Mouse (Mus musculus) heart, embryonic 11.5 days (tissue): Measurements from ENCODE around the gene Ift140. TPM values are rescaled to one million over a fixed set of nuclear protein-coding genes. Genes with fewer than 3 reads are reported as not detected.
"Not testable (repeated sequence)": the region's sequence is repeated elsewhere in the genome, so short reads cannot be mapped to it uniquely, and the experiment has no call there.

Source experiments
- ATAC-seq: fragments of 200-750 bp; cut with Nextera tagmentation; replicated peaks from 2 replicates; pipeline ENCODE4 v1.8.0; 2017; ENCODE audit warnings: moderate library complexity; ENCODE audit not compliant: insufficient number of reproducible peaks, low FRiP score, low TSS enrichment
- H3K27ac ChIP-seq: fragments of 300-500 bp; sonication (generic); 2 replicates; pipeline ENCODE4 v1.5.1; 2014; ENCODE audit warnings: mild to moderate bottlenecking, low read depth, low read length
- H3K27me3 ChIP-seq: fragments of 300-500 bp; sonication (generic); 2 replicates; pipeline ENCODE4 v1.6.1; 2014; ENCODE audit warnings: mild to moderate bottlenecking, low read length, mixed read lengths; ENCODE audit not compliant: control insufficient read depth, insufficient read depth
- H3K36me3 ChIP-seq: fragments of 300-500 bp; sonication (generic); 2 replicates; pipeline ENCODE4 v1.6.1; 2014; ENCODE audit warnings: mild to moderate bottlenecking, low read length, moderate library complexity, mixed read lengths; ENCODE audit not compliant: control insufficient read depth, insufficient read depth
- H3K4me1 ChIP-seq: fragments of 300-500 bp; sonication (generic); 2 replicates; pipeline ENCODE4 v1.6.1; 2014; ENCODE audit warnings: low read length; ENCODE audit not compliant: control insufficient read depth, insufficient read depth
- H3K4me2 ChIP-seq: fragments of 300-500 bp; sonication (generic); 2 replicates; pipeline ENCODE4 v1.6.1; 2014; ENCODE audit warnings: mild to moderate bottlenecking, moderate library complexity
- H3K4me3 ChIP-seq: fragments of 300-500 bp; sonication (generic); 2 replicates; pipeline ENCODE4 v1.5.1; 2014; ENCODE audit warnings: low read depth, low read length
- H3K9ac ChIP-seq: fragments of 300-500 bp; sonication (generic); 2 replicates; pipeline ENCODE4 v1.6.1; 2014; ENCODE audit warnings: mild to moderate bottlenecking, low read depth, low read length, moderate library complexity
- H3K9me3 ChIP-seq: fragments of 300-500 bp; sonication (generic); replicated peaks from 2 replicates; pipeline ENCODE4 v1.6.1; 2016; ENCODE audit warnings: low read length; ENCODE audit not compliant: control insufficient read depth
- WGBS: fragments of 180-500 bp; shearing (Covaris S2); extraction: QIAGEN DNeasy Blood & Tissue Kit; methylation state at CpG from one replicate; pipeline ENCODE4 v1.1.7; 2014; ENCODE audit not compliant: insufficient replicate concordance; 5-methylcytosine and 5-hydroxymethylcytosine counted together
- polyA plus RNA-seq: library from polyadenylated mRNA; unstranded; fragments of >200 nt; fragmentation: Nextera tagmentation; extraction: Ambion mirVana; gene quantifications from 2 replicates; pipeline ENCODE4 v1.2.1, GENCODE M21; 2014

Ift140 gene
- polyA plus RNA-seq, 1 experiment from 2014 or later: 17.9 TPM

DNA sequence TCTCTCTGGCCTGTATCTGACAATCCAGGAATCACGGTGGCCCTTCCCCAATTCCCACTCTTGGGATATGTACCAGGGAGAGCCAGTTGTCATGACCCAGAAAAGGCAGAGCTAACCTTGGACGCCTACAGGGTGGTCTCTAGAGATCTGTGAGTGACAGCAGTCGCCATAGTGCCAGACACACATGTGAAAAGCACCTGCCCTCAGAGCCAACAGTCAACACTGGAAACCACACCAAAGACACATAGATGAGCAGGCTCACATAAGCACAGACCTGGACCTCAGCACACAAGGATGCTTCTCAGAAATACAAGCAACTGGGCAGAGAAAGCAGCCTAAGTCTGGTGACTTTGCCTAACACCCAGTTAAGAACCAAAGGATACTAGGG, 96.5 kb downstream of the Ift140 start:
- Histone ChIP-seq H3K4me2 (no peak overlapping the region), H3K36me3 (no peaks in the 10 kb centered on the region; the same call in none of the 2 replicates), H3K9me3 (no peaks in the 10 kb centered on the region), H3K4me1 (peaks cover 8% of the 10 kb centered on the region; the same call in 1 of the 2 replicates), H3K27ac (no peak overlapping the region), H3K27me3 (no peaks in the 10 kb centered on the region), H3K9ac (no peak overlapping the region; the same call in 1 of the 2 replicates), H3K4me3 (no peak overlapping the region)
- 71% methylated on average over 3 of the region's 3 CpGs for WGBS
- no peak for ATAC-seq

DNA sequence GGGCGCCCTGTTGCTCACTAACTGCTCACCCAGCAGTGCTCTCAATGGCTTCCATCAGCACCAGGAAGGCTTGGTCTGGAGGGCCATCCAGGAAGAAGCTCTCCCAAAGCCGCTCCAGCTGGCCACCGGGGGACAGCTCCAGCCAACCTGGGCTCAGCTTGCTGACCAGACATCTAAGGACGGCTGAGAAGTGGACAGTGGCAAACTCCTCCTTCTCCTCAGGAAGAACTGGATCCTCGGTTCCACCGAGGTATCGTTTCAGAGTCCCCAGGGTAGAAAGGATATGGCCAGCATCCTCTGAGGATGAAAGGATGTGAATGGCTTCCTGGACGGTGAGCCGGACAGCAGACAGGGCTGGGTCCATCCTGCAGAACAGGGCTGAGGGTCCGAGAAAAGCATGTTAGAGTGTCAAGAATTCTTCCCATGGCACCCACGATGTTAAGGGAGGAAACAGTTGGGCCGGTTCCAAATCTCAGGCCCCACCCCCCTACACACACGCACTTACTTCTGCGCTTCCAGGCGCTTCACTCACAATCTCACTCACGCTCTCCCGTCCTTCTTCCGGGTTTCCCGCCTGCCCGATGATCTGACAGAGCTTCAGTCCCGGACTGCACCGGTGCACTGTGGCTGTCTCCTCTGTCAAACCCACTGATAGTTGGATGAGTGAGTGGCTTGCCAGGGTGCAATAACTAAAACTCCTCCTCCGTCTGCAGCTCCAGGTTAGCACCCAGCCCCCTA, 99.2 kb downstream of the Ift140 start:
- peak; percentile 47 for ATAC-seq
- 10% methylated on average over 23 of the region's 23 CpGs for WGBS

DNA sequence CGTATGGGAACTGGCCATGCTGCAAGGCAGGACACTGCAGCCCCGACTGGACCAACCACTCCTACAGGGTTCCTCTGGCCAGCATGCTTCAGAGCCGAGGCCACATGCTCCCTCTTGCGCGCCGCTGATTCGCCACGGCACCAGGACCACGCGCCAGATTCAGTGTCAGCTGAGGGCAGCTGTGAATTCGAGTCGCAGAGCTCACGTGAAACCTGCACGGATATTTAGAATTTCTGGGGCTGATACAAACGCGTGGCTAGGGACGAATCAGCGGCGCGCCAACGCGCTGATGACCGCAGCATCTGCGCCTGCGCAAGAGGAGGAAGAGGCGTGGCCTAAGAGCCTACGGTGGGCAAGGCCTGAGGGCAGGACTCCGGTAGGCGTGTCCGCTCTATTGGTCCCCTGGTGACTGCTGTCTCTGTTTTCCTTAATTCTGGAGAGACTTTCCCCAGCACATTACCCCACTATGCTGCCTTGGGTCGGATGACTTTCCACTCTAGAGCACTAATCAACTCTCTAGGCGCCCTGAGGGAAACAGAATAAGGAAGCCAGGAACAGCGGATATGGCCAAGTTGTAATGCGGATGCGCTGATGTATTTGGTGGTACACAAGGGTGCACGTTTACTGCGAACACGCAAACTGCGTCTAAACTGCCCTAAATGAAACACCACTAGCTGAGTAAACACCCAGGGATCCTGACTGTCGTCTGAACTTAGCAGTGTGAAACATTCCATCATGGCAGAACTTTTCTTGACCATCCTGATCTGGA, 100.0 kb downstream of the Ift140 start, which contains the start of gene Telo2:
Gene Telo2 (minus strand): TSS at position 304 of the 769 bp plus-strand sequence.
- Histone ChIP-seq H3K27me3 (no peaks in the 10 kb centered on the region), H3K4me1 (peaks cover 8% of the 10 kb centered on the region; the same call in 1 of the 2 replicates)
- WGBS: 4% methylated on average over 40 of the region's 40 CpGs

More for the DNA sequence above, 99.2 kb downstream of the Ift140 start:
- Histone ChIP-seq H3K4me2 (peak overlapping the region; percentile 81), H3K36me3 (no peaks in the 10 kb centered on the region), H3K9me3 (no peaks in the 10 kb centered on the region), H3K27ac (peak overlapping the region; percentile 95), H3K9ac (peak overlapping the region; percentile 86), H3K27me3 (no peaks in the 10 kb centered on the region), H3K4me1 (peaks cover 8% of the 10 kb centered on the region; the same call in 1 of the 2 replicates), H3K4me3 (peak overlapping the region; percentile 48)

DNA sequence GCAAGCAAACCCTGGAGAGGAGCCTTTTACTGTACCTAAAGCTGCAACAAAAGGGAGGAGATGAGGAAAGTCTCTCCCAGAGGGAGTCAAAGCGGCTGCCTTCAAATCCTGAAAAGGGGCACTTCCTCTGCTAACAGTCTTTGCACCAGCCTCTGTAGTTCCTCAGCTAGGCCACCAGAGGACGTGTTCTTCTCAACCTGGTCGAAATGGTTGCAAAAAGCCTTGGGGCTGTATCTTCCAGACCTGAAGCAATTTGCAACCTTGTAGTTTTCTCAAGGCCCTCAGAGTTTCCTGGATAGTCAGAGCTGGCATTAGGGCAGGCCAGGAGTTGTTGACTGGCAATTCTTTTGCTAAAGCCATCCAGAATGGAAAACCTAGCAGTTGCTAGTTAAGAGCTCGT, 101.4 kb downstream of the Ift140 start:
- Histone ChIP-seq H3K27me3 (no peaks in the 10 kb centered on the region), H3K9ac (no peak overlapping the region), H3K9me3 (no peaks in the 10 kb centered on the region), H3K27ac (no peak overlapping the region), H3K4me3 (no peak overlapping the region), H3K4me1 (peaks cover 8% of the 10 kb centered on the region; the same call in 1 of the 2 replicates), H3K36me3 (no peaks in the 10 kb centered on the region), H3K4me2 (no peak overlapping the region)
- WGBS: 36% methylated on average over 4 of the region's 4 CpGs
- no peak for ATAC-seq

More for the DNA sequence above, 100.0 kb downstream of the Ift140 start, which contains the start of gene Telo2:
- Histone ChIP-seq H3K4me2 (peak within 1 kb of the TSS; percentile 81), H3K36me3 (no peaks in the 10 kb centered on the region), H3K4me3 (peak within 1 kb of the TSS; percentile 48), H3K27ac (peak within 1 kb of the TSS; percentile 95), H3K9ac (peak within 1 kb of the TSS; percentile 86), H3K9me3 (no peaks in the 10 kb centered on the region)
- ATAC-seq: peak; percentile 86

DNA sequence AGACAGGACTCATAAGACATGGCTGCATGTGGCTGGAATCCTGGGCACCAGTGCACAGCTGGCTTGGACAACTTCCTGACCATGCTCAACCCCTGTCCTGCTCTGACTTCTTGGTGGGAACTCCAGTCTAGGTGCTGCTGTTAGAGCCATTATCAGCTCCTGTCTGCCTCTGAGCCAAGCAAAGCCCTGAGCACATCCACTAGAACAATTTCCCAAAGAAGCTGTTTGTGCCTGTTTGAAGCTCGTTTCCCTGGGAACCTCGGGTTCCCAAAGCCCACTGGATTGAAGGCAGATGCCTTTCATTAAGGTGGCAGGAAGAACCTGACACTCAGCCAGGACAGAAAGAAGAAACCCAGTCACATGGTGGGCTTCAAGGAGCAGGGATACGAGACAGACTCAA, 104.5 kb downstream of the Ift140 start, which contains the start of gene Ptx4:
Gene Ptx4 (plus strand): TSS at position 355 of the 400 bp plus-strand sequence.
- no peak for ATAC-seq
- Histone ChIP-seq H3K4me3 (no peak within 1 kb of the TSS), H3K4me2 (no peak within 1 kb of the TSS), H3K27me3 (no peaks in the 10 kb centered on the region), H3K27ac (no peak within 1 kb of the TSS), H3K4me1 (0 out of 2 replicates have a peak, but pooled peaks cover 4% of the 10 kb centered on the region), H3K9ac (0 out of 2 replicates have a peak within 1 kb of the TSS, but pooled peaks have one; percentile 39), H3K36me3 (no peaks in the 10 kb centered on the region), H3K9me3 (no peaks in the 10 kb centered on the region)
- WGBS: 39% methylated on average over 3 of the region's 3 CpGs

DNA sequence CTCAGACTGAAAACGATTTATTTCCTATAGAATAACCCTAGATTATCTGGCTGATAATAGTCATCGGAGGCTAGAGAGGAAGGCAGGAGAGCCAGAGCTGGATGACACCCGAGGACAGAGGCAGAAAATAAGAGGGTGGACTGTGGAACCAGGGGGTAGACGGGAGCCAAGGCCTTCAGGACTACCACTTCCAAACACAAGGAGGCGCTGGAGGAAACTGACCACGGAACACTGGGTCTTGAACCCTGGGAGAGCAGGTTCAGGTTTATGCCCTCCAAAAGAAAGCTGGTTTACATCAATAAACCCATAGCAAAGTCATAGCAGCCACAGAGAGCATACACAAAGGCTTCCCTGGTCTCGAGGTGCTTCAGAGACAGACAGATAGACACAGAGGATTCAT, 108.1 kb downstream of the Ift140 start:
- Histone ChIP-seq H3K9me3 (no peaks in the 10 kb centered on the region), H3K4me1 (no peaks in the 10 kb centered on the region), H3K4me2 (no peak overlapping the region), H3K27me3 (no peaks in the 10 kb centered on the region), H3K9ac (no peak overlapping the region), H3K4me3 (no peak overlapping the region), H3K27ac (no peak overlapping the region), H3K36me3 (no peaks in the 10 kb centered on the region)
- no peak for ATAC-seq
- WGBS: 24% methylated on average over 7 of the region's 7 CpGs

DNA sequence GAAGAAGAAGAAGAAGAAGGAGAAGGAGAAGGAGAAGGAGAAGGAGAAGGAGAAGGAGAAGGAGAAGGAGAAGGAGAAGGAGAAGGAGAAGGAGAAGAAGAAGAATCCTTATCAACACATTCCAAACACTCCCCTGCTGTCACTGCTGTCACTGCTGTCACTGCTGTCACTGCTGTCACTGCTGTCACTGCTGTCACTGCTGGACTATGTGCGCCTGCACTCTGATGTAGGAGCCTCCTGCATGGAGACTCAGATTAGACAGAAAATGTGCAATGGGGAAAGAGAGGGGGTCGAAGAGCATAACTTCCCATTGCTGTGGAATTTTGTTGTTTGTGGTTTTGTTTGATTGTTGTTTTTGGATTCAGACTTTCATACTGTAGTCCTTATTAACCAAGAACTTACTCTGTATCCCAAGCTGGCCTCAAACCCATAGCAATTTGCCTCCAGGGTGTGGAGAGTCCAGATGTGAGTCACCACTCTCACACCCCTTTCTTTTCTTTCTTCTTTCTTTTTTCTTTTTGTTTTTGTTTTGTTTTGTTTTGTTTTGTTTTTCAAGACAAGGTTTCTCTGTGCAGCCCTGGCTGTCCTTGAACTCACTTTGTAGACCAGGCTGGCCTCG, 109.7 kb downstream of the Ift140 start:
- not testable (repeated sequence) for H3K4me2 ChIP-seq, H3K9ac ChIP-seq, H3K9me3 ChIP-seq, H3K36me3 ChIP-seq, H3K27me3 ChIP-seq, ATAC-seq, H3K4me3 ChIP-seq, H3K4me1 ChIP-seq
- peak overlapping the region; percentile 35; the same call in 1 of the 2 replicates for H3K27ac ChIP-seq
- WGBS: 52% methylated on average over 3 of the region's 3 CpGs

DNA sequence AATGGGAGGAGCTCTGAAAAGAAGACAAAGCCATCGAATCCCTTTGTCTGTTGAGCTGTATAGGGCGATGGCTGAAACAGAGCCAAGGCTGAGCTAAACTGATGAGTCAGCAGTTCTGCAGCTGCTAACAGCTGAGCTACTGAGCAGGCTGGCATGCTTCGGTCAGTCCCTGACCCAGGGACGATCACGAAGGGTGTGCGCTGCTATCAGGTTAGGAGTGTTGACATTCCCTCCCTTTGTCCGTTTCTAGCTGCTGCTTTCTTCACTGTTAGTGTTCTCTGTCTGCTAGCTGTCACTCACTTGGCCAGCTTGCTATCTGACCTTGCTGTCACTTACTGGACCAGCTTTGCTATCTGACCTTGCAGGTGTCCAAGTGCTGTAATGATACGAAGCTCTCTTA, 111.2 kb downstream of the Ift140 start:
- WGBS: 18% methylated on average over 8 of the region's 8 CpGs
- no peak overlapping the region; the same call in 1 of the 2 replicates for H3K4me2 ChIP-seq
- no peaks in the 10 kb centered on the region for H3K27me3 ChIP-seq
- H3K36me3 ChIP-seq: no peaks in the 10 kb centered on the region
- no peak overlapping the region for H3K4me3 ChIP-seq
- peak overlapping the region; percentile 24 for H3K27ac ChIP-seq
- H3K9me3 ChIP-seq: no peaks in the 10 kb centered on the region
- peak; percentile 83 for ATAC-seq
- H3K4me1 ChIP-seq: no peaks in the 10 kb centered on the region
- H3K9ac ChIP-seq: no peak overlapping the region
